Mouse (Mus musculus) lung, postnatal 0 days (tissue): ENCODE data around the gene Mapkapk3. TPM values are rescaled to one million over a fixed set of nuclear protein-coding genes. Genes with fewer than 3 reads are reported as not detected.

ENCODE experiments used
- ATAC-seq: fragments of 200-750 bp; cut with Nextera tagmentation; 2 replicates; pipeline ENCODE4 v1.8.0; 2017; ENCODE audit warnings: moderate library complexity
- DNase-seq: peaks from one replicate; pipeline ENCODE4 v3.0.0-alpha.2; 2016; ENCODE audit warnings: low spot score
- H3K27ac ChIP-seq: fragments of 300-500 bp; sonication (generic); 2 replicates; pipeline ENCODE4 v1.5.1; 2014; ENCODE audit warnings: antibody characterized with exemption, mild to moderate bottlenecking, low read length, mixed read lengths
- H3K27me3 ChIP-seq: fragments of 300-500 bp; sonication (generic); replicated peaks from 2 replicates; pipeline ENCODE4 v1.6.1; 2014; ENCODE audit warnings: low read length, mixed read lengths; ENCODE audit not compliant: insufficient read depth
- H3K36me3 ChIP-seq: fragments of 300-500 bp; sonication (generic); 2 replicates; pipeline ENCODE4 v1.6.1; 2014; ENCODE audit warnings: low read length, mixed read lengths; ENCODE audit not compliant: insufficient read depth
- H3K4me1 ChIP-seq: fragments of 300-500 bp; sonication (generic); 2 replicates; pipeline ENCODE4 v1.6.1; 2014; ENCODE audit warnings: antibody characterized with exemption, low read depth, low read length, mixed read lengths; ENCODE audit not compliant: insufficient read depth
- H3K4me2 ChIP-seq: fragments of 300-500 bp; sonication (generic); replicated peaks from 2 replicates; pipeline ENCODE4 v1.6.1; 2014; ENCODE audit warnings: low read depth, mild to moderate bottlenecking, low read length, moderate library complexity, mixed read lengths
- H3K4me3 ChIP-seq: fragments of 300-500 bp; sonication (generic); 2 replicates; pipeline ENCODE4 v1.5.1; 2014; ENCODE audit warnings: low read depth, low read length
- H3K9ac ChIP-seq: fragments of 300-500 bp; sonication (generic); replicated peaks from 2 replicates; pipeline ENCODE4 v1.6.1; 2014; ENCODE audit warnings: low read depth, mild to moderate bottlenecking
- H3K9me3 ChIP-seq: fragments of 300-500 bp; sonication (generic); 2 replicates; pipeline ENCODE4 v1.6.1; 2016; ENCODE audit warnings: low read length, mixed read lengths
- CTCF ChIP-seq: IDR thresholded peaks from 2 replicates; pipeline ENCODE4 v1.5.1; 2016; ENCODE audit warnings: antibody characterized with exemption, mild to moderate bottlenecking
- EP300 ChIP-seq: IDR thresholded peaks from 2 replicates; pipeline ENCODE4 v1.6.1; 2016; ENCODE audit warnings: antibody characterized with exemption, mild to moderate bottlenecking, control low read depth
- WGBS: fragments of 180-500 bp; shearing (Covaris S2); extraction: QIAGEN DNeasy Blood & Tissue Kit; methylation state at CpG from one replicate; pipeline ENCODE4 v1.1.7; 2014; 5-methylcytosine and 5-hydroxymethylcytosine counted together
- microRNA-seq: library from miRNA; unstranded; fragments of <30 nt; microRNA quantifications from one replicate; pipeline ENCODE4, GENCODE M21; 2016
- polyA plus RNA-seq: library from polyadenylated mRNA; unstranded; fragments of >200 nt; fragmentation: Nextera tagmentation; extraction: Ambion mirVana; gene quantifications from 2 replicates; pipeline ENCODE4 v1.2.1, GENCODE M21; 2015

Gene Mapkapk3
- polyA plus RNA-seq, 1 experiment from 2014 or later, result 22.9 TPM

- Histone ChIP-seq H3K9me3 (no peaks in the 10 kb centered on the region), H3K27ac (no peak overlapping the region), H3K36me3 (no peaks in the 10 kb centered on the region), H3K9ac (no peak overlapping the region), H3K4me3 (peak overlapping the region; percentile 43), H3K4me2 (peak overlapping the region; percentile 85), H3K27me3 (peaks cover 69% of the 10 kb centered on the region), H3K4me1 (peaks cover 4% of the 10 kb centered on the region)
- DNase-seq (no peak), ATAC-seq (peak; percentile 25; the same call in 1 of the 2 replicates)
- TF ChIP-seq EP300 (no peak), CTCF (no peak)
- 7% methylated on average over 34 of the region's 50 CpGs for WGBS
These were observed 58.6 kb downstream of the Mapkapk3 start for GRCm38 (mm10) chr9:107230991-107231538.

- DNase-seq, result no peak
- H3K9ac ChIP-seq, result no peak overlapping the region
- no peaks in the 10 kb centered on the region for H3K4me1 ChIP-seq
- no peak overlapping the region for H3K27ac ChIP-seq
- no peak overlapping the region for H3K4me2 ChIP-seq
- no peaks in the 10 kb centered on the region for H3K9me3 ChIP-seq
- ATAC-seq, result no peak
- no peaks in the 10 kb centered on the region for H3K36me3 ChIP-seq
- H3K4me3 ChIP-seq, result no peak overlapping the region
- no peak for TF ChIP-seq CTCF
- no peak for TF ChIP-seq EP300
- H3K27me3 ChIP-seq, result peaks cover 19% of the 10 kb centered on the region
- WGBS, result 78% methylated on average over 1 of the region's 1 CpGs
These were observed 65.1 kb downstream of the Mapkapk3 start for GRCm38 (mm10) chr9:107224597-107224996.

Small RNA genes lying within 50 kb of the gene (microRNA-seq; reads per million reads assigned to microRNA genes)
- not detected for gene Gm22238

Other genes with a start within 250 kb of the Mapkapk3 start
- gene Dock3, start 58.0 kb downstream of the Mapkapk3 start, polyA plus RNA-seq, result 0.08 TPM in 1 of 2 replicates, not detected in the other
- 49.2 and 52.3 TPM in 2 replicates for gene Cish, start 6.1 kb upstream of the Mapkapk3 start, polyA plus RNA-seq
- 5.9 and 8.3 TPM in 2 replicates for gene Hemk1, start 48.5 kb upstream of the Mapkapk3 start, polyA plus RNA-seq
- 0.23 and 0.36 TPM in 2 replicates for gene 6430571L13Rik, start 50.7 kb upstream of the Mapkapk3 start, polyA plus RNA-seq
- 0.04 TPM in 1 of 2 replicates, not detected in the other for gene Cacna2d2, start 109.7 kb upstream of the Mapkapk3 start, polyA plus RNA-seq
- gene Tmem115, start 244.1 kb upstream of the Mapkapk3 start, polyA plus RNA-seq, result 48.4 and 48.5 TPM in 2 replicates